Mouse (Mus musculus): Measurements from ENCODE around the gene Xrra1. TPM values are rescaled to one million over a fixed set of nuclear protein-coding genes. Genes with fewer than 3 reads are reported as not detected.
A peak's percentile ranks its signal among the peaks of the same experiment; 100 is the strongest.

Xrra1 gene
- total and polyA plus RNA-seq, 3 experiments: 0.58 to 1.2 TPM; not detected in 1

GRCm38 (mm10) chr7:99892351-99892750 lies 33.4 kb downstream of the Xrra1 start:
- H3K79me2 ChIP-seq (ENCODE audit: control insufficient read depth, insufficient read depth, low read length, poor library complexity): no peaks in the 10 kb centered on the region
- TF ChIP-seq SMC3 (IDR thresholded peaks at IDR 0.05; ENCODE audit: low read depth, low read length) (no peak), NRF1 (IDR thresholded peaks at IDR 0.05; ENCODE audit: insufficient read depth, low read depth, low read length, poor library complexity, severe bottlenecking) (no peak), ZC3H11A (IDR thresholded peaks at IDR 0.05; ENCODE audit: low read depth, low read length) (no peak), ETS1 (IDR thresholded peaks at IDR 0.05; ENCODE audit: low read depth, low read length) (no peak), MYC (IDR thresholded peaks at IDR 0.05; ENCODE audit: low read depth, low read length) (no peak), ZMIZ1 (IDR thresholded peaks at IDR 0.05; ENCODE audit: low read depth, low read length) (no peak), MYB (IDR thresholded peaks at IDR 0.05; ENCODE audit: low read depth, low read length) (no peak), POLR2A (IDR thresholded peaks at IDR 0.05; ENCODE audit: control insufficient read depth in 1 of 2, insufficient read depth in 1 of 2, low read depth in 1 of 2, low read length in 2 of 2, poor library complexity in 1 of 2) (no peak)
- H3K9ac ChIP-seq (ENCODE audit: control insufficient read depth, low read depth, low read length, poor library complexity, severe bottlenecking): no peak overlapping the region
- peak; percentile 17 for DNase-seq (ENCODE audit: low read depth, low spot score)
- H3K4me1 ChIP-seq (ENCODE audit: control insufficient read depth in 1 of 2, insufficient read depth in 2 of 2, low read length in 2 of 2): peaks cover 14 to 32% of the 10 kb centered on the region in 2 experiments
- no peaks in the 10 kb centered on the region for H3K9me3 ChIP-seq (replicated peaks; ENCODE audit: insufficient read depth, low read length)
- H3K36me3 ChIP-seq (ENCODE audit: control insufficient read depth in 1 of 2, insufficient read depth in 2 of 2, low read length in 2 of 2): peaks cover 0 to 17% of the 10 kb centered on the region in 2 experiments; a peak in 2 of 4 replicates
- H3K27ac ChIP-seq (ENCODE audit: control insufficient read depth, low read depth, low read length): no peak overlapping the region
- H3K27me3 ChIP-seq (ENCODE audit: control insufficient read depth in 1 of 2, insufficient read depth in 2 of 2, low read length in 2 of 2): no peaks in the 10 kb centered on the region
- no peak overlapping the region for H3K4me3 ChIP-seq (ENCODE audit: control insufficient read depth in 1 of 2, insufficient read depth in 1 of 2, low read depth in 2 of 2, low read length in 2 of 2)

GRCm38 (mm10) chr7:99893967-99894366 lies 35.1 kb downstream of the Xrra1 start:
- no peak overlapping the region for H3K4me3 ChIP-seq (ENCODE audit: control insufficient read depth in 1 of 2, insufficient read depth in 1 of 2, low read depth in 2 of 2, low read length in 2 of 2)
- H3K27me3 ChIP-seq (ENCODE audit: control insufficient read depth in 1 of 2, insufficient read depth in 2 of 2, low read length in 2 of 2): no peaks in the 10 kb centered on the region
- H3K36me3 ChIP-seq (ENCODE audit: control insufficient read depth in 1 of 2, insufficient read depth in 2 of 2, low read length in 2 of 2): peaks cover 0 to 8% of the 10 kb centered on the region in 2 experiments; a peak in 2 of 4 replicates
- H3K4me1 ChIP-seq (ENCODE audit: control insufficient read depth in 1 of 2, insufficient read depth in 2 of 2, low read length in 2 of 2): peaks cover 6 to 23% of the 10 kb centered on the region in 2 experiments; a peak in 3 of 4 replicates
- H3K9me3 ChIP-seq (replicated peaks; ENCODE audit: insufficient read depth, low read length): no peaks in the 10 kb centered on the region
- TF ChIP-seq USF2 (IDR thresholded peaks at IDR 0.05; ENCODE audit: borderline replicate concordance in 1 of 2, insufficient read depth in 1 of 2, low read depth in 1 of 2, low read length in 2 of 2) (no peak), MYC (IDR thresholded peaks at IDR 0.05; ENCODE audit: low read depth, low read length) (no peak), SMC3 (IDR thresholded peaks at IDR 0.05; ENCODE audit: low read depth, low read length) (no peak), POLR2AphosphoS2 (IDR thresholded peaks at IDR 0.05; ENCODE audit: low read length) (no peak), TAL1 (IDR thresholded peaks at IDR 0.05; ENCODE audit: low read length) (no peak), GATA1 (IDR thresholded peaks at IDR 0.05; ENCODE audit: low read depth, low read length) (no peak), POLR2A (IDR thresholded peaks at IDR 0.05; ENCODE audit: control insufficient read depth in 1 of 2, insufficient read depth in 1 of 2, low read depth in 1 of 2, low read length in 2 of 2, poor library complexity in 1 of 2) (no peak), ZNF384 (IDR thresholded peaks at IDR 0.05; ENCODE audit: low read depth, low read length) (no peak), TBP (IDR thresholded peaks at IDR 0.05; ENCODE audit: low read depth, low read length) (no peak), HCFC1 (IDR thresholded peaks at IDR 0.05; ENCODE audit: low read depth, low read length) (no peak), UBTF (IDR thresholded peaks at IDR 0.05; ENCODE audit: borderline replicate concordance, insufficient read depth, low read depth, low read length) (no peak), MAZ (IDR thresholded peaks at IDR 0.05; ENCODE audit: low read depth, low read length) (no peak), ETS1 (IDR thresholded peaks at IDR 0.05; ENCODE audit: low read depth, low read length) (no peak)
- DNase-seq (ENCODE audit: low read depth, low spot score): no peak
- H3K79me2 ChIP-seq (ENCODE audit: control insufficient read depth, insufficient read depth, low read length, poor library complexity): no peaks in the 10 kb centered on the region
- H3K9ac ChIP-seq (ENCODE audit: control insufficient read depth, low read depth, low read length, poor library complexity, severe bottlenecking): no peak overlapping the region
- H3K27ac ChIP-seq (ENCODE audit: control insufficient read depth, low read depth, low read length): no peak overlapping the region

Data from MEL (cell line).